Mouse (Mus musculus): Measurements from ENCODE around the gene Foxd4.

DNA sequence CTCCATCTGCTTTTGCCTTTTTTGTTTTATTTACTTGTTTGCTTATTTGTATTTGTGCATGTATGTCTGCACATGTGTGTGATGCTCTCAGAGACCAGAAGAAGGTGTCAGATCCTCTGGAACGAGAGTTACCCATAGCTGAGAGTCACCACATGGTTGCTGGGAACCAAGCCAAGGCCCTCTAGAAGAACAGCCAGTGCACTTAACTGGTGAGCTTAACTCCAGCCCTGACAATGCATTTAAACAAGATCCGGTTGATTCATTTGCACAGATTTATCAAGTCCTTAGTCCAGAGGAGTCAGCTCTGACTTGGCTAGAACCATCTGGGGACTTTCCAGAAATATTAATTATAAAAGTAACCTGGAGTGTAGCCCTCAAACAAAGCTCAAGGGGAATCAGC lies 27.1 kb downstream of the Foxd4 start:
- TF ChIP-seq CHD2 (IDR thresholded peaks at IDR 0.05; ENCODE audit: low read depth, low read length) (no peak), ZNF384 (IDR thresholded peaks at IDR 0.05; ENCODE audit: low read depth, low read length) (no peak), MAFK (IDR thresholded peaks at IDR 0.05; ENCODE audit: insufficient read depth, low read depth, low read length) (no peak), HCFC1 (IDR thresholded peaks at IDR 0.05; ENCODE audit: borderline replicate concordance, insufficient read depth, low read length) (no peak), ZC3H11A (IDR thresholded peaks at IDR 0.05; ENCODE audit: borderline replicate concordance, low read depth, low read length) (no peak)

Measured in ES-E14 (cell line).